Mouse (Mus musculus) adipose tissue, adult 10 weeks (tissue): ENCODE data around the gene Pdzd11. TPM values are rescaled to one million over a fixed set of nuclear protein-coding genes. Genes with fewer than 3 reads are reported as not detected.

Source experiments
- polyA plus RNA-seq: library from polyadenylated mRNA; stranded (reverse); fragments of 350-450 nt; fragmentation: Illumina TruSeq; extraction: RNeasy Lipid Tissue Mini Kit (QIAGEN cat#74804); gene quantifications from one replicate; pipeline ENCODE4 v1.2.3, GENCODE M21; 2014; ENCODE audit warnings: low read depth, low replicate concordance

Pdzd11 gene
- 43.4 TPM for polyA plus RNA-seq

DNA sequence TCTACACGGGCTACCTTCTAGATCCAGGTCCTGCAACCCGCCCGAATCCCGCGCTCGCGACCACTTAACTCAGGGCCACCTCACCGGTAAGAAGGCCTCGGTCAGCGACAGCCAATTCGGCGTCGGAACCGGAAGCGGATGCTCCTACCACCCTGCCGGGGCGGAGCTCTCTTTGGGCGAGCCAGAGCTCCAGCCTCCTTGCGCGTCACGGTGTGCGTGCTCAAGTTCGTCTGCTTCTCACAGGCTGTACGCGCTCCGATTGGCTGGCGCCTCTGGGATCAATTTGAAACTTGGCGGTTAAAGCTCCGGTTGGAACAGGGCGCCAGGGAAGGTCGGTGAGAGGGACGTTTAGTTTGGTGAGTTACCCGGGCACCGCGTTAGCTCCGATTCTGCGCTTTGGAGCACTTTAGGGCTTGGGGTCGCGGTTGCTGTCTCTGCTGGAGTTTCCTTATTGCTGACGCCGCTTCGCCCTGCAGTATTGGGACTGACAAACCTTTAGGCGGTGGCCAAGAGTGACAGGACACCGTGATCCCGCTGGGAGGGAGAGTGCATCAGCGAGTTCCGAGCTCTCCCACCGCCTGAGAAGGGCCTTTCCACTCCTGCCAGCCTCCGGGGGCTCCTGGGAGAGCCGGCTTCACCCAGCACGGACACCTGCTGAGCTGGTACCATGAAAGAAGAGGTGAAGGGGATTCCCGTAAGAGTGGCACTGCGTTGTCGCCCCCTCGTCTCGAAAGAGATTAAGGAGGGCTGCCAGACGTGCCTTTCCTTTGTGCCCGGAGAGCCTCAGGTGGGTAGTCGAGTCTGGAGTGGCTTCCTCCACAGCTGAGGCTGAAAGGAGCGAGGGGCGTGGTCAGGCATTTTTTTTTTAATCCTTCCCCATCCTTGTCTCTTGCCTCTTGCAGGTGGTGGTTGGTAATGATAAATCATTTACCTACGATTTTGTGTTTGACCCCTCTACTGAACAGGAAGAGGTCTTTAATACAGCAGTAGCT, at the start of gene Pdzd11:
TSS of gene Pdzd11 (minus strand) at position 767 of the 992 bp plus-strand sequence.

GRCm38 (mm10) chrX:100625546-100625801, 894 bp downstream of the Pdzd11 start, which contains the start of gene Kif4:
TSS of gene Kif4 (plus strand) at chrX:100625737.

DNA sequence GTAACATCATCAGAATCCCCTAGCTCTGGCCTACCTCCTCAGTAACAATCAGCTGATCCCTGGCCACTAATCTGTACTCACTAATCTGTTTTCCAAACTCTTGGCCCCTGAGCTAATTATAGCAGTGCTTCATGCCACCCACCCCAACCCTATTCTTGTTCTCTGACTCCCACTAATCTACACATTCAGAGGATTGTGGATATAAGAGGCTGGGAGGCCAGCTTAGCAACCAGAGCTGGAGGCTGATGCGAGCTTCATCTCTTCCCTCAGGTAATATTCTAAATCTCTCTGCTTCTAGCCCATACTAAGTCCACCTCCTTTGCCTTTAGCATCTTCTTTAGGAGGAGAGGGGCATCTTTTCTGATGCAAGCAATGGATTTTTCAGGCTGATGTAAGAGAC, 21.1 kb downstream of the Pdzd11 start, which contains the start of gene Arr3:
TSS of gene Arr3 (plus strand) at position 184 of the 400 bp plus-strand sequence.

DNA sequence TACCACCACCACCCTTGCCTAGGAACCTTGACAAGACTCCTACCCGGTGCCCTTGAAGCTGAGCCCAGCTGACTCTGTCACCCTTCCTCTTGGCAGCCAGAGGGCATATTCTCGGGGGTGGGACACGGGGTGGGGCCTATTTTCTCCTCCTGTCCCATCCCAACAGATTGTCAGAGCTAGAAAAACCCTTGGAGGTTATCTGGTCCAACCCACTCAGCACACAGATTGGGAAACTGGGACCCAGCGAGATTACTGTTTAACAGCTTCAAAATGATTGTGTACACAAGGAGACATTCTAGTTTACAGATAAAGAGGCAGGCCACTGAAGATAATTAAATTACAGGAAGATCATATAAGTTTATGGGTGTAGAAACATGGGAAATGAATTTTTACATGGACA, 31.6 kb downstream of the Pdzd11 start, which contains the start of gene P2ry4:
TSS of gene P2ry4 (minus strand) at position 79 of the 400 bp plus-strand sequence.

Other genes starting within 250 kb of the Pdzd11 start
- not detected for gene Otud6a, start 197.6 kb downstream of the Pdzd11 start, polyA plus RNA-seq
- gene Awat2, start 183.9 kb downstream of the Pdzd11 start, polyA plus RNA-seq = 0.87 TPM
- gene Igbp1, start 132.3 kb downstream of the Pdzd11 start, polyA plus RNA-seq = 70.8 TPM
- not detected for gene Dgat2l6, start 101.7 kb downstream of the Pdzd11 start, polyA plus RNA-seq
- gene Awat1, start 54.3 kb downstream of the Pdzd11 start, polyA plus RNA-seq = not detected
- gene P2ry4, start 31.7 kb downstream of the Pdzd11 start, polyA plus RNA-seq = not detected
- not detected for gene Arr3, start 21.1 kb downstream of the Pdzd11 start, polyA plus RNA-seq
- 0.48 TPM for gene Kif4, start 831 bp downstream of the Pdzd11 start, polyA plus RNA-seq
- 1.3 TPM for gene Gdpd2, start 103.3 kb upstream of the Pdzd11 start, polyA plus RNA-seq
- 12.8 TPM for gene Dlg3, start 141.2 kb upstream of the Pdzd11 start, polyA plus RNA-seq